Mouse (Mus musculus) embryonic fibroblast, embryonic 13.5 days (primary cell): ENCODE data around the gene Cfap57.

Experiments used
- CTCF ChIP-seq: IDR thresholded peaks from 2 replicates; pipeline ENCODE4 v1.5.1; 2011; ENCODE audit warnings: mild to moderate bottlenecking, control low read depth, low read length, moderate library complexity, borderline replicate concordance; ENCODE audit not compliant: insufficient read depth
- POLR2A ChIP-seq: IDR thresholded peaks from 2 replicates; pipeline ENCODE4 v1.6.1; 2011; ENCODE audit warnings: low read depth, mild to moderate bottlenecking, control low read depth, low read length, moderate library complexity

DNA sequence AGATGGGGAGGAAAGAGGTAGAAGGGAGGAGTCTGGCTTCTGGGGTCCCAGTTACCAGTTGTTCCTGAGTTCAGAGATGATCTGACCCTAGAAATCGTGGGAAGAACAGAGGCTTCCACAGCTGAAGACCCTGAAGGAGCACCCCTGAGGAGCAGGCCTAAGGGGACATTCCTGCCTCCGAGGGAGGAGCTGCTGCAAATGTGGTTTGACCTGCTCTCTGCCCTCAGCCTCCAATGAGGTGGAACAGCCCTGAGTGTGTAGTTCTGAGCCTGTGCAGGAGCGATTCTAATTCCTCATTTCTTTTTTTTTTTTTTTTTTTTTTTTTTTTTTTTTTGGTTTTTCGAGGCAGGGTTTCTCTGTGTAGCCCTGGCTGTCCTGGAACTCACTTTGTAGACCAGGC, 87.4 kb downstream of the Cfap57 start:
- TF ChIP-seq CTCF = no peak
- no peak for TF ChIP-seq POLR2A
